Mouse (Mus musculus): ENCODE measurements around the gene H2afj. TPM values are rescaled to one million over a fixed set of nuclear protein-coding genes. Genes with fewer than 3 reads are reported as not detected.
"Not testable (repeated sequence)": the region's sequence is repeated elsewhere in the genome, so short reads cannot be mapped to it uniquely, and the experiment has no call there.

Gene H2afj
- 10 to 100 TPM; 35.3 to 42.5 TPM for total RNA-seq (2021)

DNA sequence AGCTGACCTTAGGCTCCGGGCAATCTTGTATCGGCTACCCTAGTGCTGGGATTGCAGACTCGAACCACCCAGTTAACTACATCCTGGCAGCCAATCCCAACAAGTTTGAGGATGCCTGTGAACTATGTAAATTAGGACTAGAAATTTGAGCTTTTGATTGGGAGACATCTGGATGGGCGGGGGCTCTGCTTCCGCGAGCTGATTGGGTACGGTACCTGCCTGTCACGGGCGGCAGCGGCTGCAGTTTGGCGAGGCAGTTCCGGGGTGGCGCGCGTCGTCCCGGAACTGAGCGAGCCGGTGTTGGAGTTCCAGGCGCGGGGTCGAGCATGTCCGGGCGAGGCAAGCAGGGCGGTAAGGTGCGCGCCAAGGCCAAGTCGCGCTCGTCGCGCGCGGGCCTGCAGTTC lies at the start of gene H2afj:
Gene H2afj, plus strand, starts transcription at position 231 of the 404 bp plus-strand sequence.
- intact Hi-C loops (cut with DNase I): no loop called here
- peak; percentile 99 for DNase-seq

DNA sequence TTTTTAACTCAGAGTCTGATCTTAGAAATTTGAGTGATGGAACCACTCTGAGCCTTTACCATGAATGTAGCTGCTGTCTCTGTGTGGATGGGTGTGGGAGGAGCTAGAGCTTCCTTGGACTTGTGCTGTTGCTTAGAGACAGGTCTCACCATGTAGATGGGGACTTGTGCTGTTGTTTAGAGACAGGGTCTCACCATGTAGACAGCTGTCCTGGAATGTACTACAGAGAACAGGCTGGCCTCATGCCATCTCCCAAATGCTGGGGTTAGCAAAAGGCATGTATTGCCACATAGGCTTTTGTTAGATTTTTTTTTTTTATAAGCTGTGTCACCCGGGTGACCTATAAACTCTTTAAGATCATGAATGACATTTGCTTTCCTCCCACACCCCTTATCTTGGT lies 44.1 kb upstream of the H2afj start:
- no peak for DNase-seq
- intact Hi-C loops (cut with DNase I): no loop called here

DNA sequence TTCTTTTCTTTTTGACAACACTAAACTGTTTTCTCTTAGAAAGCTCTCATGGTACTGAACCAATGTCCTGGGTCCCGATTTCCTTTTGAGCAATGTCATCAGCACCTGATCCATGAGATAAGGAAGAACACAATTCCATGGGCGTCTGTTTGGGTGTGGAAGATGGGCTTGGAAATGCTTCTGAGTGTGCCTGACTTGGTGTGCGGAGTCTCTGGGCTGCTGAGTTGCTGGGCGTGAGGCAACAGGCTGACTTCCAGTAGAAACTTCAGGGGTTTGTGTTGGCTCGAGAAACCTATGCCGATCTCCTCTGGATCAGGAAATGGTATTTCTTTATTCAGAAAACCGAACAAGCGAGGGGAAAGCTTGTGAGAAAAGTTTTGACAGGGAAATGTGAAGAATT lies 38.9 kb upstream of the H2afj start:
- DNase-seq: peak in 1 of 2 experiments; percentile 7
- intact Hi-C loops (cut with DNase I): no loop called here

DNA sequence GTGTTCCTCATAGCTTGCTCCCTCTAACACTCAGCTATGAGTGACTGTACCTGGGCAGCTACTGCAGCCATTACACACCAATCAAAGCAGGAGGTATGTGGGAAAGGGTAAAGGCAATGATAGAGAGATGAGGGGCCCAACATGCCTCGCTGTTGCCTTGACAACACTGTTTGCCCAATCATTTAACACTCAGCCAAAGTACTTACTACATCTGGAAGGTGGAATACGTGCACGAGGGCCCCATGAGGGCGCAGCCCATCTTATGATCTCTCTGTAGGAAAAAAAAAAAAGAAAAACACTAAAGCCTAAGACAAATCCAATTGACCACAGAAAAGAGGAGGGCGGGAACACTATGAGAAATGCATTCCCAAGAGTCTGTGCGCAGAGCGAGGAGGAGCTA lies 38.2 kb upstream of the H2afj start:
- intact Hi-C loops (cut with DNase I): no loop called here
- DNase-seq: no peak

DNA sequence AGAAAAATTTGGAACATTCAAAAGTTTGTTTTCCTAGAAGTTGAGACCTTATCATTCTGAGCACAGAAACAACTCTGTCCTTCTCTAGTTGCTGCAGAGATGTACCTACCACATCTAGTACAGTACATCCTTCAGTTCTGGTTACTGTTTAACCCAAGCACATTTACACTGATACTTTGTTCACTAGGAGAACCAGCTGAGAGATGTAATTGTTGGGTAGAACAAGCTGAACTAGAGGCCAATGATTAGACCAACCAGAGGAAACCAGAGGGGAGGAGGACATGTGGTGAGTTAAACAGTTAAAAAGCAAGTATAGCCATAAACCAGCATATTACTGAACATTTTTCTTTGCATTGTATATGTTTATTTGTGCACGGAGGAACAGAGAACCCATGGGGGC lies 31.7 kb upstream of the H2afj start:
- intact Hi-C loops (cut with DNase I): no loop called here

DNA sequence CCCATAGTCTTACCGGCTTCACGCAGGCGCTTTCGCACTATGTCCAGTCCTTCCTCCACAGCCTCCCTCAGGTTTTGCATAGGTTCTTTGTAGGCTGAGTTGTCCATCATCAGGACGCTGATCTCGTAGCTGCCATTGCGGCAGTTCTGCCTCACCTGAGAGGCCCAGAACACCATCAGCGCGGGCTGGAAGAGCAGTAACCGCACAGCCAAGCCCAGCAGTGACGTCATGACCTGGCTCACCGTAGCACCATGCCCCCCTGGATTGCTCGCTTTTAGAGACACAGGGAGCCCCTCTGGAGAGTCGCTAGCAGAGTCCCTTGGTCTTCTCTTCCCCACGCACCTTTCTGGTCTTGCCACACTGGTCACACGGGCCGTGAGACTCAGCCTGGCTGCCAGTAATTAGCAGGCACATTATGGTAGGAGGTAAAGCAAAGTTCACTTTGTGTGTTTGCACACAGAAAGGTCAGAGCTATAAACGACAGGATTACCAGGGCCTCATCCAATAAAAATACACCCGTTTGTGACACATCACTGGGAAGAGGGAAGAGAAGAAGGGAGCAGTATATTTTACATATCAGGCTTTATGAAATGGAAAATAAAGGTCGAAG lies 26.6 kb upstream of the H2afj start, which contains the start of gene Gucy2c:
Gene Gucy2c, minus strand, starts transcription at position 389 of the 610 bp plus-strand sequence.
- DNase-seq: no peak
- intact Hi-C loops (cut with DNase I): no loop called here

More for the DNA sequence above, 31.7 kb upstream of the H2afj start:
- no peak for DNase-seq

DNA sequence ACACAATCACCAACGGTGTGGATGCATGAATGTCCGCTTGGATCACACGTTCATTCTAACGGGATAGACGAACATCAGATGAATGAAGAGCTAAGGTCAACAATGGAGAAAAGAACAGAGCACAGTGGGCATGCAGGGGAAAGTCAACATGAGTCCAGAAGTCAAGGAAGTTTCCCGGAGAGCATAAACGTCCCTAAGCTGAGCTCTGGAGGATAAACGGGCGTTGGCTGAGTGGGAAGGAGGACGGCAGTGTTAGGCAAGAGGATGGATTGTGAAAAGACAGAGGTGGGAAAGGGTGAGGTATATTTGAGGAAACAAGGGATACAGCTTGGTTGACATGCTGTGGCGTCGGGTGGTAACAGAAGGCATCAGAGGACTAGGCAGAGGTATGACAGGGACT lies 25.9 kb upstream of the H2afj start:
- intact Hi-C loops (cut with DNase I): no loop called here

DNA sequence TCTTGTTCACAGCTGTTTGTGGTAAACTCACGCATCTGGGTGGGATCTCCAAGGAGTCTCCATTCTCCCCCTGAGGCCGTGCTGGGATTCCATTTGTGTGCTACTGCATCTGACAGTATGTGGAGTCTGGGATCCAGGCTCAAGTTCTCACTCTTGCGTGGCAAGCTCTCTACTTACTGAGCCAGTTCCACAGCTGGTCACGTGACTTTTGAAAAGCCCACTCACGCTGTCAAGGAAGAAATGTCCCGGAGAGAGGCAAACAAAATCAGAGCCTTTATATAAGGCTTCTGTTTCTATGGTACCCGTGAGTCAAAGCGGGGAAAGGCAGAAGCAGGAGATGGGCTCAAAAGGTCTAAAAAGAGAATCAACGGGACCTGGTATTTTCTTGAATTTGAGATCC lies 25.3 kb upstream of the H2afj start:
- intact Hi-C loops (cut with DNase I): no loop called here
- DNase-seq: no peak

More for the DNA sequence above, 25.9 kb upstream of the H2afj start:
- no peak for DNase-seq

DNA sequence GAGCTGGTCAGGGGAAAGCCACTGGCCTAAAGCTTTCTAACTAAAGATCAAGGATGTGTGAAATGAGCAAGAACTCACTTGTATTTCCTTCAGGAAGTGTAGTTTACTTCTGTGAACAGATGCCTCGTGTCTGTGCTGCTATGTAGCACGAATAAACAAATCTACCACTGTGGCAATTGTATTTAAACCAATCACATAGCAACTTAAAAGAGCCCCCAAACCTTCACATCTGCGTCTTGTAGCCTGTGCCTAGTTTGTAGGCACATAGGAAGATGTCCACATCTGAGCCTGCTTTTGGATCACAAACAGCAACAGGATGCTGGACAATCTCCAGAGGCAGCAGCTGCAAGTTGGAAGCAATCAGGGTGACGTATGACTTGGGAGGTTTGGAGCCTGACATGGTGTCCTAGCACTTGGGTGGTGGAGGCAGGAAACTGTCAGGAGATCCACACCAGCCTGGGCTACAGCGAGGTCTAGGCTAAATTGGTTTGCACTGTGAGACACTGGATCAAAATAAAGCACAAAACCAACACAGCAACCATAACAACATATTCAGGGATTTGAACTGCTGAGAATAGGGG lies 18.6 kb upstream of the H2afj start:
- DNase-seq: peak; percentile 88
- intact Hi-C loops (cut with DNase I): no loop called here

DNA sequence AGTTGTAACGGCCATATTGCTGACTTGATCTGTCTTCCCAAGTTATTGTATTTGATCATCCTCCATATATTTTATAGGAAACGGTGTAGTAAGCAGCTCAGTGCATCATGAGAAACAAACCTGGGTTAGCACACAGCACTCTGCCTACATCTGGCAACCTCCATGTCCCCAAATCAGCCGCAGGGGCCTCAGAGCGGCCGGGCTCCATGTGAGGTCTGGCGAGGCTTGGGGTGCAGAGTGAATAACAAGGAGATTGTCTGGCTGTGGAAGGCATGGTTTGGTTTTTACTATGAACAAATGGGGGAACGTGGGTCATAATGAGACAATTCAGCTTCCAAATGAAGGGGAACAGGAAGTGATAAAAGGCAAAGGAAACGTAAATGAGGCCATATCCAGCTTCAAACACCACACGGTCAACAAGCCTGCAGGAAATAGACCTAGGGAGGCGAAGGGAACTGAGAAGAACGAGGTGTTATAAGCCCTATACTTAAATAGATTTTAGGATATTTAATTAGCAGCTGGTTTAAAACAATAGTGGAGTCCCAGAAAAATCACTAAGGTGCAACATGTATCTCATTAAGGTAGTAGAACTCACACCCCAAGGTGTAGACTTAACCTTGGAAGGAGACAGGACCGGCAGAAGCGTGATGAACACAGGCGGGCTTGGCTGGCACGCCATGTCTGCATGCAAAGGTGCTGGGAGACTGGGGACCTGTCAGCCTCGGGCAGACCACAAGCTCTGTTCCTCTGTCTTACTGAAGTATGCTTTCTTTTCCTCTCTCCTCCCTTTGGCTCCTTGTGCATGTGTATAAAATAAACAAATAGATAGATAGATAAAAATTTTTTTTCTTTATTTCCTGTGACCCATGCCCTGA lies 14.9 kb upstream of the H2afj start:
- intact Hi-C loops (cut with DNase I): no loop called here
- no peak for DNase-seq

DNA sequence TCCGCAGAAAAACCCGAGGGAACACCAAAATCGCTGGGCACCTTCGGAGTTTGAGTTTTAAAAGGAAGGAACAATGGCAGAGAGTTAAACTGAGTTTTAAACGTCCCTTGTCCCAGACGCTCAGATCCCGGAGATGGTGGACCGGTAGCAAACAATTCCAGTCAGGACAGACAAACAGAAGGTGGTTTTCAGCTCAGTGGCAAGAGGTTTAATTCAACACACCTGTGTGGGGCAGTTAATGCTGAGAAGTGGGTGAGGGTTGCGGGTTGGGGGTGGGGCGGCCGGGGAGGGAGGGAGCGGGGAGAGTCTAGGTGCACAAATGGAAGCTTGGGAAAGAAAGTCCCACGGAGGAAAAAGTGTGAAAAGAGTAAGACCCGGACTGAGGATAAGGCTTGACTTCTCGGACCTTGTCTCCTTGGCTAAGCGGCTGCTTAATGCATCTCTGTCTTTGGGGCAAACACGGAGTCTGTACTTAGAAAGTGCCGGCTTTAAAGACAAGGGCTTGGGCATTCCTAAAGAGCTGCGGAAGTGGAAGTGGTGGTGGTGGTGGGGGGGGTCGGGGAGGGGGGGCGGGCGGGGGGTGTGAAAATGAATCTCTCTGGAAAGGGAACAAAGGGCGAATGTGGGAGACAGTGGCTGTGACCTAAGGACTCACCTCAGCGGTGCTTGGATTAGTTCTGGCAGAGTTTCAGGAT lies 14.1 kb upstream of the H2afj start:
- intact Hi-C loops (cut with DNase I): no loop called here

DNA sequence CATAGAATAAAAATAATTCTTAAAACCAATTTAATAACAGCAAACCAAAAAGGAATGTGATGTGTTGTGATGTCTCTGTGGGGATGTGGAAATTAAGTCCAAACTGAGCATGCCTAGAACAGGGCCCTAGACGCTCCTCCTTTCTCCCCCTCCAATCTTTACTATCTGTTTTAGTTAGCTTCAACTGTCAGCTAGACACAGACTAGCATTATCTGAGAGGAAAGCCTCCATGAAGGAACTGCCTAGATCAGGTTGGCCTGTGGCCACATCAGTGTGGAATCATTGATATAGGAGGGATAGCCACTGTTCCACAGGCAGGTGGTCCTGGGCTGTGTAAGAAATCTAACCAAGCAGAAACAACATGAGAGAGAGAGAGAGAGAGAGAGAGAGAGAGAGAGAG lies 12.9 kb upstream of the H2afj start:
- intact Hi-C loops (cut with DNase I): no loop called here
- no peak for DNase-seq

More for the DNA sequence above, 14.1 kb upstream of the H2afj start:
- no peak for DNase-seq

DNA sequence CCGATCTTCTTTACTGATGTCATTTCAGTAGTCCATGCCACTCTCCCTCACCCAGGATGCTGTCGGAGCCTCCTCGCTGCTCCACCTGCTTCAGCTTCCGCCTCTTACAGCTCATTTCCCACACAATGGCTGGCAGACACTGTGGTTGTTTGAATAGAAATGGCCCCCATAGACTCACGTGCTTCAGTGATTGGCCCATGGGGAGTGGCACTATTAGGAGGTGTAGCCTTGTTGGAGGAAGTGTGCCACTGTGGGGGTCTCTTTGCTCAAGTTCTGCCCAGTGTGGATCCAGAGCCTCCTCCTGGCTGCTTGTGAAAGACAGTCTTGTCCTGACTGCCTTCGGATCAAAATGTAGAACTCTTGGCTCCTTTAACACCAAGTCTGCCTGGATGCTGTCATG lies 12.2 kb upstream of the H2afj start:
- DNase-seq: no peak

DNA sequence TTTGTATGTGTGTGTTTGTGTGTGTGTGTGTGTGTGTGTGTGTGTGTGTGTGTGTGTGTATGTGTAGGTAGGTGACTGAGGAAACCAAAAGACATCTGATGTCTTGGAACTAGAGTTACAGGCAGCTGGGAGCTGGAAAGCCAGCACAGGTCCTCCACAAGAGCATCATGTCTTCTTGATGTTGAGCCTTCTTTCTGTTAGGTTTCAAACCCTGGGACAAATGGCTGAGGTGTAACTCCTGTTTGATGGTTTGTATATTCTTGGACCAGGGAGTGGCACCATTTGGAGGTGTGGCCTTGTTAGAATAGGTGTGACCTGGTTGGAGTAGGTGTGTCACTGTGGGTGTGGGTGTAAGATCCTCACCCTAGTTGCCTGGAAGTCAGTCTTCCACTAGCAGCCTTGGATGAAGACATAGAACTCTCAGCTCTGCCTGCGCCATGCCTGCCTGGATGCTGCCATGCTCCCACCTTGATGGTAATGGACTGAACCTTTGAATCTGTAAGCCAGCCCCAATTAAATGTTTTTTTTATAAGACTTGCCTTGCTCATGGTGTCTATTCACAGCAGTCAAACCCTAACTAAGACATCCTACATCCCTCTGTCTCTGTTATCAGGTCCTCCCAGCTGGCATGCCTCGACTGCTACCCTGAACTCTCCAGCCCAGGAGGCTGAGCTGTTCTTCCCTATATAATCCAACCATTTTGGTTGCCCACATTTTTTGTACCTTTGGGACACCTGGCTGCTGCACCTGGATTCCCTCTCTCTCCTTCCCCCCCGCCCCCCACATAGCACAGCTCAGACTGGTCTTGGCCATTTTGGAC lies 10.0 kb upstream of the H2afj start:
- DNase-seq; intact Hi-C loops (cut with DNase I): not testable (repeated sequence)

More for the DNA sequence above, 12.2 kb upstream of the H2afj start:
- intact Hi-C loops (cut with DNase I): no loop called here

DNA sequence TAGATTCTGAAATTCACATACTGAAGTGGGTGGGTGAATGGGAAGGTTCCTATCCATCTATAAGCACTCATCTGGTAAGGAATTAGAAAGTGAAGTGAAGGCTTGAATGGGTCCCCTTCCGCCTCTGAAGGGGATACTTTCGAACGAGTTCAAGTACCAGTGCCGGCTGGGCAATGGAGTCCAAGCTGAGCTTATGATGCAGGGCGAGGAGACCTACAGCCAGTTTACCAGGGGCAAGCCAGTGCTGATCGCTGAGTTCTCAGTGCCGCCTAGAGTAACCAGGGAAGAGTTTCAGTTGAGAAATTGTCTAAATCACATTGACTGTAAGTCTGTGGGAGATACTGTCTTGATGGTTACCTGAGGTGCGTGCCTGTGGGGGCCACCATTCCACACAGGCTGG lies 7.3 kb upstream of the H2afj start:
- DNase-seq: no peak
- intact Hi-C loops (cut with DNase I): no loop called here

DNA sequence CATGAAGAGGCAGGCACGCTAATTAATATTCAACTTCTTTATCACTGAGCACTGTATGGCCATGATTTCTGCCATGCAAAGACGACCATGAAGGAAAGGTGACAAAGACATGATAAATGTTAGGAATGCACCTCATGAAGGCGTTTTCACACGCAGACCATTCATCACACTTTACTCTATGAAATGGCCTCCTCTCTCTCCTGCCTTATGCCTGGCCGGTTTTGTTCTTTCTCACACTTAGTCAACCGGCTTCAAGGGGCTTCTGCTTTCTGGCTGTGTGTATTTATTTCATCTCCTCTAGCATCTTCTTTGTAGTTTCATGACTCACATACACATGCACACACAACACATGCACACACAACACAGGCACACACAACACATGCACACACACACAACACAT lies 6.8 kb upstream of the H2afj start:
- no peak for DNase-seq
- intact Hi-C loops (cut with DNase I): no loop called here

DNA sequence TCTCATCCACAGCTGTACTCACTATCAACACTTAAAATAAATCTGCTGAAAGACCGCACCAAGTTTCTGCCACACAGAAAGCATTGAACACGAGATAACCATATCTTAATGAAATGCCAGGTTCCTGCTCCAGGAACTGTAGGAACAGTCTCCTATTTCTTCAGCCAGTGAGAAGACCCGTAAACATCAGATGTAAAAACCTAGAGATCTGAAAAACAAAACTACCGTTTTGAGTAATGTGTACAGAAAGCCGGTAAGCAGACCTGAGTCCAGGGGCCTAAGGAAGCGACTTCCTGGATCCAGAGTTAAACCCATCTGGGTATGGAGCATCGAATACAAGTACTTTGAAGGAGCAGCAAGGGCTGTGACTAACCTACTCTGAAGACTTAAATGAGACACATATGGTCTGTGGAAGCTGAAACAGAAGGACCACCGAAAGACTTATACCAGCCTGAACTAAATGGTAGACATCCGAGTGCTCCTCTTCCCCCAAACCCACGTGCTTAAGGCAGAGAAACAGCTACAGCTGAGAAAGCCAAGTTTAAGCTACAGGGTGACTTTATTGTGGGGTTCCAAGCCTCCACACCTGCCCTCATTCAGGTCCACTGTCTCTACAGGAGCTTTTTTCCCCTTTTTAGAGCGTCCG lies 4.8 kb upstream of the H2afj start:
- no peak for DNase-seq
- intact Hi-C loops (cut with DNase I): no loop called here

DNA sequence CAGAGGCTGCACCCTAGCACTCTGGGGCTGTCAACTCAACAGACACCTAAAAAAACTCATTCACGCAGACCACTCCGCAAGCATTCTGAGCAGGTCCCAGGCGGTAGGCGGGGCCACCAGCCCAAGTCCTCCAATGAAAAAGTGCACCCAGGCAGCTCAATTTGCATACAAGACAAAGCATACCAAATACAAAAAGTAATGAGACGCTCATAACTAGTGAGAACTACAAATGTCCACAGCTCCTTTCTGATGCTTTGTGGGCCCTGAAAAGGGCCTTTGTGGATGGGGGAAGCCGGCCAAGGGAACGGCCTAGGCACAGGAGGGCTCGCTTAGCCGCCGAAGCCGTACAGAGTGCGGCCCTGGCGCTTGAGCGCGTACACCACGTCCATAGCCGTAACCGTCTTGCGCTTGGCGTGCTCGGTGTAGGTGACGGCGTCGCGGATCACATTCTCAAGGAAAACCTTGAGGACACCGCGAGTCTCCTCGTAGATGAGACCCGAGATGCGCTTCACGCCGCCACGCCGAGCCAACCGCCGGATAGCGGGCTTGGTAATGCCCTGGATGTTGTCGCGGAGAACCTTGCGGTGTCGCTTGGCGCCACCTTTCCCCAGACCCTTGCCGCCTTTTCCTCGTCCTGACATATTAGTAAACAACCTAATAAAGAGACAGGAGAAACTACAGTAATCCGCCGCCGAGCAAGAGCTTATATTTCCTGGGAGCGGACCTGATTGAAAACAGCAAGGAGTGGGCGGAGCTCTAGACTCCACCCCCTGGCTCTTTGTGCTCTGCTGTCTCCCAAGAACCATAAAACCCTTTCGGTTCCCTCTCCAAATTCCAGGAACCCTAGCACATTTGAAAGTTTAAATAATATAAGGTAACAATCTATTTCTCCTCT lies 4.1 kb upstream of the H2afj start, which contains the start of gene Hist4h4:
Gene Hist4h4, minus strand, starts transcription at position 677 of the 895 bp plus-strand sequence.
- intact Hi-C loops (cut with DNase I): loop anchor here (1.0 to 2.0 kb wide), 2 partner anchors 23 to 53 kb away; partner anchors contain the start of genes Art4 and BC049715
- peak; percentile 98 to 99 for DNase-seq

Data from heart, postnatal 10 days (tissue).